Mouse (Mus musculus): Measurements from ENCODE around the gene Alyref. TPM values are rescaled to one million over a fixed set of nuclear protein-coding genes. Genes with fewer than 3 reads are reported as not detected.

Alyref gene
- polyA plus RNA-seq (2012; fragmentation: generic; extraction: Trizol), result 218 TPM
- long read RNA-seq, experiment 1, partial matches to known transcripts, result 19 of 25 reads
- long read RNA-seq, experiment 1, other reads (novel, unspliced or antisense), result 4 of 25 reads
- long read RNA-seq, experiment 2, transcript Alyref-201 (6 exons, 3,527 nt), result major isoform, 9 of 16 reads
- long read RNA-seq, experiment 2, partial matches to known transcripts, result 2 of 16 reads
- long read RNA-seq, experiment 2, other reads (novel, unspliced or antisense), result 5 of 16 reads

DNA sequence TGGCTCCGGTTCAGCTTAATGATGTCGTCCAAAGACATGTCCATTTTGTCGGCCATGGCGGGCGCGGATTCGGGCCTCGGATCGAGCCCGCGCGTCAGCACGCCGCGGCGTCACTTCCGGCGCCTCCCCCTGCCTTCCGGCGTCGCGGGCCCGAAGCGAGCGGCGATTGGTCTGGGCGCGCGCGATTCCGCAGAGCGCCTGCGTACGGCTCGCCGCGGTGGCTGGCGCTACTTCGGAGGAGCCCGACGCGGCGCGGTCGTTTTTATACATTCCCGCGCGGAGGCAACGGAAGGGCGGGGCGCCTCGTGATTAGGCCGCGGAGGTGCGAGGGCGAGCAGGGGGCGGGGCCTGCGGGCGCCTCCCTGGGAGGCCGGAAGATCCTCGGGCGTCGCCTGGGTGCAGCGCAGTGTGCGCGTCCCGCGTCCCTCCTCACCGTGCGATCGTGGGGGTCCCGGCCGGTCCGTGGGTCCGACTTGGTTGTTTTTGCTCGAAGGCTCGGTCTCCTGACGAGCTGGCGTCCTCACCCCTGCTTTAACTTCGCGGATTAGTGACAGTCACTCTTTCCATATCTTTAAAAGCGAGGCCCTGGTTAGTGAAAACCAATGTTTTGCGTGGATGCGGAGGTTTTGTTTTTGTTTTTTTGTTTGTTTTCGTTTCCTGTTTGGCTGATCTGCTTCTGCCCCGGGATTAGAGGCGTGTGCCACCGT is at the start of gene Alyref, which contains the start of gene Anapc11:
Alyref (minus strand) TSS at position 83 of the 707 bp plus-strand sequence.
Anapc11 (plus strand) TSS at position 139 of the 707 bp plus-strand sequence.
- TF ChIP-seq MYOG (IDR thresholded peaks at IDR 0.05; ENCODE audit: control insufficient read depth, extremely low read depth, insufficient read length) (no peak), MAX (IDR thresholded peaks at IDR 0.05) (peak; percentile 99)
- H3ac ChIP-seq (ENCODE audit: control insufficient read depth, insufficient read length, low read depth), result peak within 1 kb of the TSS; percentile 96
- peak within 1 kb of the TSS; percentile 92 for H3K4me3 ChIP-seq (ENCODE audit: insufficient read depth, poor library complexity, severe bottlenecking)
- peaks cover 76% of the 10 kb centered on the region for H3K79me2 ChIP-seq (ENCODE audit: control insufficient read depth, insufficient read depth)
- no peaks in the 10 kb centered on the region for H3K27me3 ChIP-seq (ENCODE audit: control insufficient read depth, insufficient read depth, insufficient read length)
- H3K79me3 ChIP-seq (ENCODE audit: low read depth), result peaks cover 50% of the 10 kb centered on the region
- peaks cover 75% of the 10 kb centered on the region for H3K36me3 ChIP-seq (ENCODE audit: control insufficient read depth, insufficient read depth)

DNA sequence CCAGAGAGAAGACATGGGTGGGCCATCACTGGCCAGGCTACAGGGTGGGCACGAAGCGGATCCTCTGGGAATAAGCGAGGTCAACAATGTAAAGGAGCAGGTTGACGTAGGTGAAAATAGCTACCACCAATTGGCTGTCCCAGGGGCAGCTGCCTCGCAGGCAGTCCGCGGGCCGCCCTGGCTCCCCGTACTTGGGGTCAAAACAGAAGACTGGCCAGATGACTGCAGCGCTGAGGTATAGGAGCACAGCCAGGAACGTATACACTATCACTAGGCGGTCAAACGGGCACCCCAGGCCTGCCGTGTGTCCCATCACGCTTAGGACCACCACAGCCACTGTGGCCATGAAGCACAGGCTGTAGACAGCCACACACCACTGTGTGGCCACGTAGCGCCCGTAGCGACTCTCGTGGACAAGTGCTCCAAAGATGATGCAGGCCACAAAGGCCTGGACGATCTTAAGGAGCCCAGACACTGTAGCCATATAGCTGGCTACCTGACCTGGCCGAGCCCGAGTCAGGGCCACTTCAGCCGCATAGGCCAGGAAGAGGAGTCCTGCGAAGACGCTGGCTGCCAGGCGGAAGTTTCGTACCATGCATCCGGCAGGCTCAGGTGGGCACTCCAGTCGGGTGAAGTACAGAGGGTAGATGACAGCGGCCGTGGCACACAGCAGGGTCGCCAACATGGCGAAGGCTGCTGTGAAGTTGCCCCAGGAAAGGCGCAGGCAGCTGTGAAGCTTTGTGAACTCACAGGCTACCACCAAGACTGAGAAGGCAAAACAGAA is 49.1 kb upstream of the Alyref start:
- Histone ChIP-seq H3K27me3 (ENCODE audit: control insufficient read depth, insufficient read depth, insufficient read length) (no peaks in the 10 kb centered on the region), H3K36me3 (ENCODE audit: control insufficient read depth, insufficient read depth) (no peaks in the 10 kb centered on the region), H3ac (ENCODE audit: control insufficient read depth, insufficient read length, low read depth) (no peak overlapping the region), H3K79me2 (ENCODE audit: control insufficient read depth, insufficient read depth) (no peaks in the 10 kb centered on the region), H3K4me3 (ENCODE audit: insufficient read depth, poor library complexity, severe bottlenecking) (no peak overlapping the region), H3K79me3 (ENCODE audit: low read depth) (no peaks in the 10 kb centered on the region)
- TF ChIP-seq CTCF (IDR thresholded peaks at IDR 0.05; ENCODE audit: control insufficient read depth, insufficient read depth, insufficient read length) (no peak), MYOD1 (IDR thresholded peaks at IDR 0.05; ENCODE audit: control insufficient read depth, insufficient read length, low read depth) (no peak), MAX (IDR thresholded peaks at IDR 0.05) (no peak), FOSL1 (IDR thresholded peaks at IDR 0.05; ENCODE audit: insufficient read depth, low read length, poor library complexity, severe bottlenecking) (no peak)

DNA sequence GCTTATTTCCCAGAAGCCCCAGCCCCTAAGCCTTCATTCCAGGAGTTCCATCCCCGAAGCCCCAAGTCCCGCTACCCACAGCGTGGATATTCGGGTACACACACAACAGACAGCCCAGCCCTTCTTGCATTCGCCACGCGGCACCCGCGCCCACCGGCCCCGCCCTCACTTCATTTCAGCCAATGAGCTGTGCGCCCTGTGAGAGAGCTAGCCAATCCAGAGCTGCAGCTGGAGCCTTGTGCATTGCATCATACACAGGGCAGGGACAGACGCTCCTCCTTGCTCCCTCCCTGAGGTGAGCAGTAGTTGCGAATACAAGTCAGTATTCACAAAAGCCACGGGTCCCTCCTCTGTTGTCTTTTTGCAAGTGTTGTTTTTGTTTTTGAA is 45.4 kb upstream of the Alyref start, which contains the start of gene Pycr1:
Pycr1 (minus strand) TSS at position 169 of the 387 bp plus-strand sequence.
- H3ac ChIP-seq (ENCODE audit: control insufficient read depth, insufficient read length, low read depth), result peak within 1 kb of the TSS; percentile 60
- H3K79me2 ChIP-seq (ENCODE audit: control insufficient read depth, insufficient read depth), result no peaks in the 10 kb centered on the region
- H3K4me3 ChIP-seq (ENCODE audit: insufficient read depth, poor library complexity, severe bottlenecking), result peak within 1 kb of the TSS; percentile 30
- TF ChIP-seq CEBPB (IDR thresholded peaks at IDR 0.05; ENCODE audit: low read depth), result peak; percentile 97
- no peak for TF ChIP-seq CTCF (IDR thresholded peaks at IDR 0.05; ENCODE audit: control insufficient read depth, insufficient read depth, insufficient read length)
- TF ChIP-seq FOSL1 (IDR thresholded peaks at IDR 0.05; ENCODE audit: insufficient read depth, low read length, poor library complexity, severe bottlenecking), result no peak
- TF ChIP-seq USF1 (IDR thresholded peaks at IDR 0.05; ENCODE audit: low read depth), result no peak
- no peak for TF ChIP-seq MYOG (IDR thresholded peaks at IDR 0.05; ENCODE audit: control insufficient read depth, extremely low read depth, insufficient read length)
- TF ChIP-seq MAX (IDR thresholded peaks at IDR 0.05), result peak; percentile 85
- TF ChIP-seq MYOD1 (IDR thresholded peaks at IDR 0.05; ENCODE audit: control insufficient read depth, insufficient read length, low read depth), result no peak
- no peaks in the 10 kb centered on the region for H3K27me3 ChIP-seq (ENCODE audit: control insufficient read depth, insufficient read depth, insufficient read length)
- no peaks in the 10 kb centered on the region for H3K36me3 ChIP-seq (ENCODE audit: control insufficient read depth, insufficient read depth)
- no peaks in the 10 kb centered on the region for H3K79me3 ChIP-seq (ENCODE audit: low read depth)

DNA sequence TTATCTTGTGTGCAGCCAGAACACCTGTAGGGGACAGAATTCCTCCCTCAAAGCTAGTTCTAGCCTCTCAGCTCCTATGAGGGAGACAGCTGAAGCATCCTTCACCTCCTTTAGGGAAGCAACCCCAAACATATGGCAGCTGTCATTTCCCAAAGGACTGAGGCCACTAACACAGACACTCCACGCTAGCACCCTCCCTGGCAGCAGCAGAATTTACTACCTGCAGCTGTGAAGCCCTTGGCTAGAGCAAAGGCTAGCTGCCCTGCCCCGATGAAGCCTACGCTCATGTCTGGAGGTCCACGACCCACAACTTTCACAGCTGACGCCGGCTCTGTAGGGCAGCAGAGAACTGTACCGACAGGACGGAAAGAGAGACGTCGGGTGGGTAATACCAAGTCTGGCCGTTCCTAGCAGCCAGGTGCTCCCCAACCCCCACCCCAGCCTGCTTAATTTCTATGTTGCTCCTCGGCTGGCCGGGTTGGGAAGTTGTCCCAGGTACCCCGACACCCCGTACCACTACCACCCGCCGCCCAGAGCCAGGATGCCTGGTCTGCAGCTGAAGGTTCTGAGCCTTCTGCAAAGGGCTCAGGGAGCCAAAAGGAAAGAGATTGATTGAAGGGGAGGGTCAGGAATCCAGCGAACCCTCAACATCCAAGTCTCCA is 44.9 kb upstream of the Alyref start:
- Histone ChIP-seq H3K79me2 (ENCODE audit: control insufficient read depth, insufficient read depth) (no peaks in the 10 kb centered on the region), H3ac (ENCODE audit: control insufficient read depth, insufficient read length, low read depth) (peak overlapping the region; percentile 60), H3K27me3 (ENCODE audit: control insufficient read depth, insufficient read depth, insufficient read length) (no peaks in the 10 kb centered on the region), H3K4me3 (ENCODE audit: insufficient read depth, poor library complexity, severe bottlenecking) (peak overlapping the region; percentile 30), H3K36me3 (ENCODE audit: control insufficient read depth, insufficient read depth) (no peaks in the 10 kb centered on the region), H3K79me3 (ENCODE audit: low read depth) (no peaks in the 10 kb centered on the region)
- TF ChIP-seq MYOG (IDR thresholded peaks at IDR 0.05; ENCODE audit: control insufficient read depth, extremely low read depth, insufficient read length) (no peak), CEBPB (IDR thresholded peaks at IDR 0.05; ENCODE audit: low read depth) (no peak), MYOD1 (IDR thresholded peaks at IDR 0.05; ENCODE audit: control insufficient read depth, insufficient read length, low read depth) (peak; percentile 52), CTCF (IDR thresholded peaks at IDR 0.05; ENCODE audit: control insufficient read depth, insufficient read depth, insufficient read length) (no peak), USF1 (IDR thresholded peaks at IDR 0.05; ENCODE audit: low read depth) (no peak), MAX (IDR thresholded peaks at IDR 0.05) (no peak), FOSL1 (IDR thresholded peaks at IDR 0.05; ENCODE audit: insufficient read depth, low read length, poor library complexity, severe bottlenecking) (no peak)

DNA sequence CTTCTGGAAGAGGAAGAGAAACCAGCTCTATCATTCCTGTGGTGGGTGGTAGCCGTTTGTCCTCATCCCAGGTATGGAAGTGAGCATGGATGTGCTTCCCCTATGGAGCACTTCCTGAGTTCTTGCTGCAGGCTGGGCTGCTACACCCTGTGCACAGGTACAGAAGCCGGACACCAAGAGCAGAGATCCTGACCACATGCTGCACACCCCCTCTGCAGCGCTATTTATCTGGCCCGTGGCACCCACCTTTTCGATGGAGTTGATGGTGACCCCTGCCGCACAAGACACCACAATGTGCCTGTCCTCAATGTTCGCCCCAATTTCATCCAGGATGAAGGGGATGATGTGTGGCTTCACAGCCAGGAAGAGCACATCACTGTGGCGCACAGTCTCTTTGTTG is 43.7 kb upstream of the Alyref start:
- Histone ChIP-seq H3K79me3 (ENCODE audit: low read depth) (no peaks in the 10 kb centered on the region), H3ac (ENCODE audit: control insufficient read depth, insufficient read length, low read depth) (no peak overlapping the region), H3K27me3 (ENCODE audit: control insufficient read depth, insufficient read depth, insufficient read length) (no peaks in the 10 kb centered on the region), H3K4me3 (ENCODE audit: insufficient read depth, poor library complexity, severe bottlenecking) (no peak overlapping the region), H3K79me2 (ENCODE audit: control insufficient read depth, insufficient read depth) (no peaks in the 10 kb centered on the region), H3K36me3 (ENCODE audit: control insufficient read depth, insufficient read depth) (no peaks in the 10 kb centered on the region)
- TF ChIP-seq FOSL1 (IDR thresholded peaks at IDR 0.05; ENCODE audit: insufficient read depth, low read length, poor library complexity, severe bottlenecking) (no peak), MYOD1 (IDR thresholded peaks at IDR 0.05; ENCODE audit: control insufficient read depth, insufficient read length, low read depth) (no peak), CEBPB (IDR thresholded peaks at IDR 0.05; ENCODE audit: low read depth) (no peak), MAX (IDR thresholded peaks at IDR 0.05) (no peak), CTCF (IDR thresholded peaks at IDR 0.05; ENCODE audit: control insufficient read depth, insufficient read depth, insufficient read length) (no peak), USF1 (IDR thresholded peaks at IDR 0.05; ENCODE audit: low read depth) (no peak), MYOG (IDR thresholded peaks at IDR 0.05; ENCODE audit: control insufficient read depth, extremely low read depth, insufficient read length) (no peak)
